Mouse (Mus musculus) megakaryocyte, embryonic 14.5 days (primary cell): Measurements from ENCODE around the gene Tnfsf12.

ENCODE experiments used
- FLI1 ChIP-seq: IDR thresholded peaks from 2 replicates; pipeline ENCODE4 v1.6.1; 2012; ENCODE audit warnings: low read length, inconsistent platforms, mixed read lengths
- GATA1 ChIP-seq: IDR thresholded peaks from 3 replicates; pipeline ENCODE4 v1.6.1; 2012; ENCODE audit warnings: mixed read lengths, low read length, inconsistent platforms, borderline replicate concordance

- TF ChIP-seq GATA1 (no peak), FLI1 (no peak)
These were observed 15.4 kb downstream of the Tnfsf12 start for GRCm38 (mm10) chr11:69680136-69680855.
